15 mouse cellular contexts compared by ENCODE assay signal in genomic region chr5:43989017-43989416, GRCm38 (mm10). TPM values are rescaled to one million over a fixed set of nuclear protein-coding genes. Genes with fewer than 3 reads are reported as not detected.
DNase-seq lines count a peak whose midpoint lies in the region; ATAC-seq and TF ChIP-seq lines count a peak whose summit lies in the region.
"Had no signal": no experiment of that assay in that cellular context is flagged by ENCODE, and none has a peak within 500 bp of the region (broad histone marks: within the 10 kb centered on the region; RNA-seq: fewer than 3 reads in every experiment).

No protein-coding gene starts in this region.

- peak; percentile 60; the same call in 1 of the 2 replicates for ATAC-seq in intestine, postnatal 0 days
- ATAC-seq in forebrain, embryonic 12.5 days (ENCODE audit: low FRiP score): no peak

- TF ChIP-seq CTCF in ES-Bruce4 (IDR thresholded peaks at IDR 0.05; ENCODE audit: low read depth, low read length): peak; percentile 32
- TF ChIP-seq CTCF in intestine, postnatal 0 days (IDR thresholded peaks at IDR 0.05; ENCODE audit: low read depth): peak; percentile 79

- no peaks in the 10 kb centered on the region for H3K27me3 ChIP-seq in ES-Bruce4 (ENCODE audit: control insufficient read depth, insufficient read depth, low read length, poor library complexity, severe bottlenecking)
- no peaks in the 10 kb centered on the region for H3K27me3 ChIP-seq in intestine, postnatal 0 days (replicated peaks; ENCODE audit: control insufficient read depth, insufficient read depth, low read length)
- H3K27me3 ChIP-seq in forebrain, embryonic 12.5 days: no peaks in the 10 kb centered on the region
- H3K27me3 ChIP-seq: limb, embryonic 12.5 days had no signal

- no peak overlapping the region for H3K4me3 ChIP-seq in ES-Bruce4 (ENCODE audit: low read depth, low read length)
- no peak overlapping the region for H3K4me3 ChIP-seq in intestine, postnatal 0 days (ENCODE audit: low read depth, low read length)
- no peak overlapping the region for H3K4me3 ChIP-seq in forebrain, embryonic 12.5 days (replicated peaks)
- H3K4me3 ChIP-seq: erythroblast, embryonic 14.5 days; limb, embryonic 12.5 days had no signal

- no peaks in the 10 kb centered on the region for H3K4me1 ChIP-seq in ES-Bruce4 (ENCODE audit: control insufficient read depth, insufficient read depth, low read length)
- H3K4me1 ChIP-seq in intestine, postnatal 0 days (replicated peaks; ENCODE audit: control insufficient read depth, insufficient read depth, low read length): no peaks in the 10 kb centered on the region
- no peaks in the 10 kb centered on the region for H3K4me1 ChIP-seq in forebrain, embryonic 12.5 days
- H3K4me1 ChIP-seq: limb, embryonic 12.5 days had no signal

- TF ChIP-seq EP300 in ES-Bruce4 (IDR thresholded peaks at IDR 0.05; ENCODE audit: insufficient read depth, low read depth, low read length): no peak

- TF ChIP-seq POLR2A in ES-Bruce4 (IDR thresholded peaks at IDR 0.05; ENCODE audit: insufficient read depth, low read length): no peak

- H3K27ac ChIP-seq in ES-Bruce4 (ENCODE audit: insufficient read depth, low read length): no peak overlapping the region
- H3K27ac ChIP-seq in intestine, postnatal 0 days (ENCODE audit: low read depth, low read length): no peak overlapping the region
- H3K27ac ChIP-seq in forebrain, embryonic 12.5 days: no peak overlapping the region
- H3K27ac ChIP-seq: limb, embryonic 12.5 days; macrophage had no signal

- H3K9me3 ChIP-seq in ES-Bruce4 (replicated peaks; ENCODE audit: control insufficient read depth, insufficient read depth, low read length, poor library complexity, severe bottlenecking): no peaks in the 10 kb centered on the region
- no peaks in the 10 kb centered on the region for H3K9me3 ChIP-seq in intestine, postnatal 0 days (ENCODE audit: control insufficient read depth)
- H3K9me3 ChIP-seq in forebrain, embryonic 12.5 days: no peaks in the 10 kb centered on the region
- H3K9me3 ChIP-seq: limb, embryonic 12.5 days had no signal

- no peak overlapping the region for H3K9ac ChIP-seq in ES-Bruce4 (ENCODE audit: low read depth, poor library complexity, severe bottlenecking)
- no peak overlapping the region for H3K9ac ChIP-seq in intestine, postnatal 0 days (ENCODE audit: low read depth, low read length)
- H3K9ac ChIP-seq in forebrain, embryonic 12.5 days: no peak overlapping the region
- H3K9ac ChIP-seq: limb, embryonic 12.5 days had no signal

- WGBS in intestine, postnatal 0 days: 67% methylated on average over 5 of the region's 5 CpGs
- WGBS in forebrain, embryonic 12.5 days: 85% methylated on average over 5 of the region's 5 CpGs

- peak; percentile 21 for DNase-seq in kidney, postnatal 10 days
- no peak for DNase-seq in kidney, adult 11 months
- peak; percentile 10 for DNase-seq in lung, postnatal 10 days
- DNase-seq in lung, adult 18-20 months: no peak
- DNase-seq in left cerebral cortex, adult 11 months (ENCODE audit: low spot score): no peak
- DNase-seq: adrenal gland, adult 8-10 months; cerebellum, adult 9-10 months; layer of hippocampus, postnatal 36 days; midbrain, embryonic 14.5 days had no signal

- no peaks in the 10 kb centered on the region for H3K36me3 ChIP-seq in ES-Bruce4 (ENCODE audit: control insufficient read depth, insufficient read depth, low read length, poor library complexity, severe bottlenecking)
- no peaks in the 10 kb centered on the region for H3K36me3 ChIP-seq in intestine, postnatal 0 days (ENCODE audit: control insufficient read depth, insufficient read depth)
- 0 out of 2 replicates have a peak, but pooled peaks cover 2% of the 10 kb centered on the region for H3K36me3 ChIP-seq in forebrain, embryonic 12.5 days (replicated peaks)

- no peak overlapping the region for H3K4me2 ChIP-seq in intestine, postnatal 0 days (replicated peaks; ENCODE audit: low read depth)
- no peak overlapping the region for H3K4me2 ChIP-seq in forebrain, embryonic 12.5 days
- H3K4me2 ChIP-seq: limb, embryonic 12.5 days had no signal

RNA-seq across cellular contexts. Expression of gene Fgfbp1, which starts 7.4 kb away (rescaled TPM):
- polyA plus RNA-seq in ES-Bruce4 (2011; ENCODE audit: insufficient read depth, insufficient read length, low read depth, missing spikeins): 34.8 and 36.9 TPM in 2 replicates
- 19.2 and 20.4 TPM in 2 replicates for polyA plus RNA-seq in intestine, postnatal 0 days (2015; fragmentation: Nextera tagmentation; extraction: Ambion mirVana)
- 0.35 and 1.0 TPM in 2 replicates for polyA plus RNA-seq in forebrain, embryonic 12.5 days (2016; fragmentation: Nextera tagmentation; extraction: Ambion mirVana)
- polyA plus RNA-seq: erythroblast, embryonic 14.5 days; macrophage had no signal

Comparison
In these comparisons a context has a peak if more than half of its experiments do, and no peak if none do; other contexts are left out.
1. DNase-seq: peak in kidney, postnatal 10 days (single experiment) and lung, postnatal 10 days (single experiment); none in kidney, adult 11 months (single experiment), lung, adult 18-20 months (0 of 2) and left cerebral cortex, adult 11 months (single experiment).